Mouse (Mus musculus) T-cell, adult 66 days (primary cell): ENCODE data around the gene Dusp18. TPM values are rescaled to one million over a fixed set of nuclear protein-coding genes. Genes with fewer than 3 reads are reported as not detected.

ENCODE experiments used
- total RNA-seq, 2 experiments: library from RNA; stranded (reverse); gene quantifications; 3 replicates in 1 of 2; 4 replicates in 1 of 2; pipeline ENCODE4 v1.2.4; 2023

The Dusp18 gene
- total RNA-seq, result under 1 TPM; 0.62 to 0.79 TPM

GRCm38 (mm10) chr11:3894406-3895281 is at the start of gene Dusp18, which contains the start of gene 4921536K21Rik:
Gene Dusp18 (plus strand): TSS chr11:3895240.
Gene 4921536K21Rik (minus strand): TSS chr11:3895098.

DNA sequence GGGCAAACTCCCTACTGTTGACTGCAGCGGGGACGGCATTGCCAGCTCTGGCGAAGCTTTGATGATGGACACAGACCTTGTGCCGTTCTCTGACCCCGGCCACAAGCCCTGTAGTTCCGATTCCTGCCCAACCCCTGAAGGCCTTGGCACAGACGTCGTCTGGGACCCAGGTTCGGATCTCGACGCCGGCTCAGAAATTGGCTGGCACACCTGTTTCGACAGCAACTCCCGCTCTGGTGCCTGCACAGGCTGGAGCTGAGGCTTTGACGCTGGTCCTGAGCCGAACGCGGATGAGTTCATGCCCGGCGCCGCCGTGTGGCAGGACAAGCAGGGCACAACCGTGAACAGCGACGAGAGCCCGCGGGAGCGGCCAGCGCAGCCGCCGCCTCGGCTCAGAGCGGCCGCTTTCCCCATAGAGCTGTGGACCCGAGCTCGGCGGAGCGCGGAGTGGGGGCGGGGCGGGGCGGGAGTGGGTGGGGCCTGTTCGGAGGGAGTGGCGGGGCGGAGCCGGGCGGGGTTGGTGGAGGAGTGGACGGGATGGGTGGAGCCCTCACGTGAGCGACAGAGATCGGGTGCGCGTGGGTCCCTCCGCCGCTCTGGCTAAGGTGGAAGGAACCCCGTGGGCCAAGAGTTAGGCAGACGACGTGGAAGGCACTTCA is 31.5 kb upstream of the Dusp18 start, which contains the start of gene Osbp2:
Gene Osbp2 (minus strand): TSS at position 450 of the 659 bp plus-strand sequence.

DNA sequence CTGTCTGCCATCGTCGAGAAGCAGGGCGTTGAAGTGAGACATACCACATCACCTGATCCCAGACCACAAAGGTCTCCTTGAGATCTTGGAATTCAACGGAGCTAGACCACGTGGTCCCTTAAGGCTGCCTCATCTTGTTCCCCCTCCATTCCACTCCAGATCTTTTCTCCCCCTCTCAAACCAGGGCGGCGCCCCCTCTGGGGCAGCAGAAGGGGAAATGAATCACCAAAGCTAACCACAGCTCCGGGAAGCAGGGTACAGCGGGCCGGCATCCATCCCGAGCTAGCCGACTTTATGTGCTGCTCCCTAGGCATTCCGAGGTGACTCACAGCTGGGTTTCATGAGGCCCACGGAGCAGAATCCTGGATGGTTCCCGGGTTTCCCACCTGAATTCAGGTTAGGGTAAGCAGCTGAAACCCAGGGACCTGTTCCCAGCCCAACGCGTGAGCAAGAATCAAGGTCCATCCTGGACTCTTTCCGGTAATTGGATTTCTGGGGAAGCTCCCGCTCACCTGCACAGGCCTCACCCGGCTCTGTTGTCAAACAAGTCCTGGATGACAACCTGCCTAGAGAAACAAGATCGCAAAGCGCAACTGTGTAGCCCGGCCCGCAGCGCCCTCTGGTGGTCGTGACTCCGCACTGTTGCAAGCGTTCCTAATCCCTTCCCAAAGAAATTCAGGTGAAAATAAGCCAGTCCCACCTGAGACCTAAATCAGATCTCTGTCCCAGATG is 19.2 kb downstream of the Dusp18 start, which contains the start of gene Slc35e4:
Gene Slc35e4 (minus strand): TSS at position 556 of the 732 bp plus-strand sequence.

DNA sequence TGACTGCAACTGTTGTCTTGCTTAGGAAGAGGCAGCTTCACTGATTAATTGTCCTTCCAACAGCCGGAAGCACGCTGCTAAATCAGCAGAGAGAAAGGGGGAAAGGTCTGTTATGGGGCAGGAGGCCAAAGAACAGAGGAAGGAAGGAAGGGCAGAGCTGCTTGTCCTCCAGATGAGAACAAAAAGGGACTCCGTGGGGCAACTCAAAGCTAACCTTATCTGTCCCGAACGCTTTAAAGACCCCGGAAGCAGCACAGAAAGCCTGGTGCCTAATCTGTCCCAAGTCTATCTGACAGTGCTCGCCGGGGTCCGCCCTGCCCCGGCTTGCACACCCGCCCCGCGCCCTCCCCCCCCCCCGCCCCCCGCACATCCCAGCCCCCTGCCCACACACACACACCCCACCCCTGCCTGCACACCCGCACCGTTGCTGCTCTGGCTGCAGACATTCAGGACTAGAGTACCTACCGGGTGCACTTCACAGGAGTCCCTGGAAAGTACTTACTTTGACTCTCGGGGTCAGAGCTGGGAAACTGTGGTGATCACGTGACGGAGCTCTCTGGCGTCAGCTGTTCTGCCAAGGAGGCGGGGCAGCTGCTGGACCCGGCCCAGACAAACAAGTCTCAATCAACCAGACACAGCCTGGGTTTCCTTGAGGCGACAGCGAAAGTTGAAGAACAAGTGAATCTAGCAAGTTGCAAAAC is 36.6 kb downstream of the Dusp18 start, which contains the start of gene Tcn2:
Gene Tcn2 (minus strand): TSS at position 649 of the 701 bp plus-strand sequence.

Other genes with a start within 250 kb of the Dusp18 start
- gene Morc2a, start 246.0 kb upstream of the Dusp18 start, total RNA-seq, result 10 to 100 TPM; 54.1 to 59.9 TPM
- gene Osbp2, start 31.3 kb upstream of the Dusp18 start, total RNA-seq, result not detected
- gene 4921536K21Rik, start 142 bp upstream of the Dusp18 start, total RNA-seq, result not detected
- 1 to 10 TPM; 3.2 to 3.8 TPM for gene Slc35e4, start 19.4 kb downstream of the Dusp18 start, total RNA-seq
- 10 to 100 TPM; 10.1 to 12.0 TPM for gene Tcn2, start 36.9 kb downstream of the Dusp18 start, total RNA-seq
- 10 to 100 TPM; 66.0 to 70.9 TPM for gene Pes1, start 68.7 kb downstream of the Dusp18 start, total RNA-seq
- gene 4930556J24Rik, start 81.5 kb downstream of the Dusp18 start, total RNA-seq, result not detected
- not detected for gene Gal3st1, start 88.4 kb downstream of the Dusp18 start, total RNA-seq
- gene Sec14l4, start 136.2 kb downstream of the Dusp18 start, total RNA-seq, result not detected
- not detected for gene Sec14l3, start 169.6 kb downstream of the Dusp18 start, total RNA-seq
- gene Mtfp1, start 200.2 kb downstream of the Dusp18 start, total RNA-seq, result 1 to 10 TPM; 1.3 to 1.6 TPM
- 1 to 10 TPM; 1.4 to 1.5 TPM for gene Sec14l2, start 228.2 kb downstream of the Dusp18 start, total RNA-seq
- 10 to 100 TPM; 23.2 to 26.3 TPM for gene Rnf215, start 240.0 kb downstream of the Dusp18 start, total RNA-seq